Mouse (Mus musculus): ENCODE results near the gene Irak2.

- TF ChIP-seq POLR2A (IDR thresholded peaks at IDR 0.05; ENCODE audit: insufficient read depth, low read length) (no peak), CTCF (IDR thresholded peaks at IDR 0.05; ENCODE audit: low read depth, low read length) (no peak), EP300 (IDR thresholded peaks at IDR 0.05; ENCODE audit: insufficient read depth, low read depth, low read length) (0 out of 2 replicates have a peak, but pooled peaks have one; percentile 50)
These were observed 20.0 kb downstream of the Irak2 start for GRCm38 (mm10) chr6:113658226-113658625.

All from ES-Bruce4 (cell line).